Mouse (Mus musculus) intestine, postnatal 0 days (tissue): Measurements from ENCODE around the gene Gemin7. TPM values are rescaled to one million over a fixed set of nuclear protein-coding genes. Genes with fewer than 3 reads are reported as not detected.

ENCODE experiments used
- ATAC-seq: fragments of 200-750 bp; cut with Nextera tagmentation; 2 replicates; pipeline ENCODE4 v1.8.0; 2017; ENCODE audit warnings: mild to moderate bottlenecking, moderate TSS enrichment, moderate library complexity
- H3K27ac ChIP-seq: fragments of 300-500 bp; sonication (generic); 2 replicates; pipeline ENCODE4 v1.5.1; 2014; ENCODE audit warnings: mild to moderate bottlenecking, low read depth, low read length, moderate library complexity
- H3K27me3 ChIP-seq: fragments of 300-500 bp; sonication (generic); replicated peaks from 2 replicates; pipeline ENCODE4 v1.6.1; 2014; ENCODE audit warnings: low read length, mixed read lengths; ENCODE audit not compliant: control insufficient read depth, insufficient read depth
- H3K36me3 ChIP-seq: fragments of 300-500 bp; sonication (generic); 2 replicates; pipeline ENCODE4 v1.6.1; 2014; ENCODE audit warnings: mild to moderate bottlenecking, moderate library complexity; ENCODE audit not compliant: control insufficient read depth, insufficient read depth
- H3K4me1 ChIP-seq: fragments of 300-500 bp; sonication (generic); replicated peaks from 2 replicates; pipeline ENCODE4 v1.6.1; 2014; ENCODE audit warnings: antibody characterized with exemption, low read length, mixed read lengths; ENCODE audit not compliant: control insufficient read depth, insufficient read depth
- H3K4me2 ChIP-seq: fragments of 300-500 bp; sonication (generic); replicated peaks from 2 replicates; pipeline ENCODE4 v1.6.1; 2014; ENCODE audit warnings: low read depth, mild to moderate bottlenecking, moderate library complexity
- H3K4me3 ChIP-seq: fragments of 300-500 bp; sonication (generic); 2 replicates; pipeline ENCODE4 v1.5.1; 2014; ENCODE audit warnings: low read depth, low read length
- H3K9ac ChIP-seq: fragments of 300-500 bp; sonication (generic); 2 replicates; pipeline ENCODE4 v1.6.1; 2014; ENCODE audit warnings: mild to moderate bottlenecking, low read depth, low read length
- H3K9me3 ChIP-seq: fragments of 300-500 bp; sonication (generic); 2 replicates; pipeline ENCODE4 v1.6.1; 2016; ENCODE audit warnings: mixed run types; ENCODE audit not compliant: control insufficient read depth
- CTCF ChIP-seq: sonication (generic); IDR thresholded peaks from 2 replicates; pipeline ENCODE4 v1.5.1; 2016; ENCODE audit warnings: low read depth, mild to moderate bottlenecking, control low read depth, antibody characterized with exemption, moderate library complexity
- WGBS: fragments of 180-500 bp; shearing (Covaris S2); extraction: QIAGEN DNeasy Blood & Tissue Kit; methylation state at CpG from one replicate; pipeline ENCODE4 v1.1.7; 2014; 5-methylcytosine and 5-hydroxymethylcytosine counted together
- polyA plus RNA-seq: library from polyadenylated mRNA; unstranded; fragments of >200 nt; fragmentation: Nextera tagmentation; extraction: Ambion mirVana; gene quantifications from 2 replicates; pipeline ENCODE4 v1.2.1, GENCODE M21; 2015

Gemin7 gene
- polyA plus RNA-seq, 1 experiment from 2014 or later = 102 TPM

DNA sequence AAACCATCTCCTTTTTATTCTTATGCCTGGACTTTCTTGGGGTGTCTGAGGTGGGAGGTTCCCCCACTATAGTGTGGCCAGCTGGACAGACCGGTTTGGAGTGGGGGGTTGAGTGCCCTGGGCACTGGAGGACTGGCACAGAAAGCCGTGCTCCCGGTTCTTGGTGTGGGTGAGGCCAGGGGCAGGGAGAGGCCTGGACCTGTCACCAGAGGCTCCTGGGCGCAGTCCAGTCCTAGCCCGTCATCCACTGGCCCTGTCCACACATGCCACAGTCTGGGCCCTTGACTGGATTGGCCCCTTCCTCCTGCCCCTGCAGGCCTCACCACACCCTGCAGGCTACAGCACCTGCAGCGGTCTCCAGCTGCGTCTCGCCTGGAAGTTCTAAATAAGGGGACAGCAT, 3.2 kb upstream of the Gemin7 start:
- H3K4me3 ChIP-seq = no peak overlapping the region
- peaks cover 9% of the 10 kb centered on the region for H3K4me1 ChIP-seq
- H3K9me3 ChIP-seq = no peaks in the 10 kb centered on the region
- H3K27me3 ChIP-seq = peaks cover 12% of the 10 kb centered on the region; the same call in 1 of the 2 replicates
- H3K9ac ChIP-seq = no peak overlapping the region
- ATAC-seq = no peak
- H3K27ac ChIP-seq = no peak overlapping the region
- no peak overlapping the region for H3K4me2 ChIP-seq
- no peak for TF ChIP-seq CTCF
- peaks cover 54% of the 10 kb centered on the region for H3K36me3 ChIP-seq
- WGBS = 80% methylated on average over 8 of the region's 8 CpGs

DNA sequence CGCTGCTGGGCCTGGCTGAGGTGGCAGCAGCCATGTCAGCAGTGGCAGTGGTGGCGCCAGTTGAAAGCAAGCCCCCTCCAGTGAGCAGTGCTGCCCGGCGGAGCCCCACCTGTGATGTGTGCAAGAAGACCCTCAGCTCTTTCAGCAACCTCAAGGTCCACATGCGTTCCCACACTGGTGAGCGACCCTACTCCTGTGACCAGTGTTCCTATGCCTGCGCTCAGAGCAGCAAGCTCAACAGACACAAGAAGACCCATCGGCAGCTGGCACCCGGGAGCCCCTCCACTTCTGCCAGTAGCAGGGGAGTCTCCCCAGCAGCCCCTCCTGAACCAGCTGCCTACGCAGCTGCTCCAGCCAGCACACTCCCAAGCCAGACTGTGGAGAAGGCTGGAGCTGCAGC, 2.4 kb upstream of the Gemin7 start:
- peaks cover 48% of the 10 kb centered on the region for H3K36me3 ChIP-seq
- H3K4me1 ChIP-seq = peaks cover 9% of the 10 kb centered on the region
- peaks cover 12% of the 10 kb centered on the region; the same call in 1 of the 2 replicates for H3K27me3 ChIP-seq
- no peak overlapping the region for H3K9ac ChIP-seq
- no peaks in the 10 kb centered on the region for H3K9me3 ChIP-seq
- H3K4me3 ChIP-seq = no peak overlapping the region
- no peak for ATAC-seq
- H3K27ac ChIP-seq = no peak overlapping the region
- WGBS = 89% methylated on average over 10 of the region's 10 CpGs
- H3K4me2 ChIP-seq = no peak overlapping the region
- TF ChIP-seq CTCF = no peak

DNA sequence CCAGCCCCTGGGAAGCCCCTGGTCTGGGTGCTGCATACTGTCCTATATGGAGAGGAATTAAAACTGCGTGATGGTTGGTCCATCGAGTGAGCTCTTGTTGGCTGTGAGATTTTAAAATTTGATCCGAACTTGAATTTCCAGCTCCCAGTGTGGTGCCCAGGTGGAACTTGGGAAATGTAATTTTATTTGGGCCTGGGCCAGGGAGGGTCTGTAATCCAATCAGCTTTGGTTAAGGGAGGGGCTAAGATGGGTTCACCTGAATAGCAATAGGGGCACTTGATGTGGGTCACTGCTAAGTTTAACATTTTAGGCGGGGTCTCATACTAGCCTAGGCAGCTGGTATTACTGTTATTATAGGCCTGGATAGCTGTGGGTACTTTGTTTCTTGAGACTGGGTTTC, 1.0 kb upstream of the Gemin7 start:
- Histone ChIP-seq H3K27me3 (peaks cover 12% of the 10 kb centered on the region; the same call in 1 of the 2 replicates), H3K4me2 (no peak overlapping the region; the same call in 1 of the 2 replicates), H3K9me3 (no peaks in the 10 kb centered on the region), H3K4me1 (peaks cover 9% of the 10 kb centered on the region), H3K9ac (no peak overlapping the region), H3K4me3 (no peak overlapping the region), H3K27ac (no peak overlapping the region), H3K36me3 (peaks cover 35% of the 10 kb centered on the region)
- WGBS = 68% methylated on average over 4 of the region's 4 CpGs
- TF ChIP-seq CTCF = no peak
- ATAC-seq = no peak

DNA sequence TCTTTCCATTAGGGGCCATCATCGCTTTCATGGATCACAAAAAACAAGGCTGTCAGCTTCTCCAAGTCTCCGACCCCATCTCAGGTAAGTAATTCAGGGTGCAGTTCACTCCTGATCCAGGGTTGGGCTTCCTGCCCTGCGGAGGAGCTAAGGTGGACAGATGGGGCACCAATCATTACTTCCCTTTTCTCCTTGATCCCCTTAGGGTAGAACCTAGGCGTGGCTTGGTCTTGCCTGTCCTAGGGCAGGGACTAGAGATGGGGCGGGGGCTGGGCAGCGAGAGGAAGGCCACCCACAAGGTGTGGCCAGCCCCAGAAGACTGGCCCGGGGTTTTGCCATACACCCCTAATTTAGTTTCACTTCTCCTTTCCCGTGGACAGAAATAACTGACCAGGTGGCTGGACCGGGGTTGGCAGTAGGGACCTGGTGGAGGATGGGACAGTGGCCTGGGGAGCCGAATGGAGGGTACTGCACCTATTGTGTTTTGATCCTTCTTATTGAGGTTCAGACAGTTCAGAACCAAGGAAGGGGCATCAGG, 551 bp upstream of the Gemin7 start:
- no peaks in the 10 kb centered on the region for H3K9me3 ChIP-seq
- H3K27ac ChIP-seq = no peak overlapping the region
- peak overlapping the region; percentile 43 for H3K4me3 ChIP-seq
- H3K27me3 ChIP-seq = peaks cover 12% of the 10 kb centered on the region; the same call in 1 of the 2 replicates
- TF ChIP-seq CTCF = no peak
- H3K9ac ChIP-seq = peak overlapping the region; percentile 45; the same call in 1 of the 2 replicates
- WGBS = 18% methylated on average over 10 of the region's 10 CpGs
- peak overlapping the region; percentile 86 for H3K4me2 ChIP-seq
- no peak for ATAC-seq
- peaks cover 31% of the 10 kb centered on the region for H3K36me3 ChIP-seq
- peaks cover 9% of the 10 kb centered on the region for H3K4me1 ChIP-seq

DNA sequence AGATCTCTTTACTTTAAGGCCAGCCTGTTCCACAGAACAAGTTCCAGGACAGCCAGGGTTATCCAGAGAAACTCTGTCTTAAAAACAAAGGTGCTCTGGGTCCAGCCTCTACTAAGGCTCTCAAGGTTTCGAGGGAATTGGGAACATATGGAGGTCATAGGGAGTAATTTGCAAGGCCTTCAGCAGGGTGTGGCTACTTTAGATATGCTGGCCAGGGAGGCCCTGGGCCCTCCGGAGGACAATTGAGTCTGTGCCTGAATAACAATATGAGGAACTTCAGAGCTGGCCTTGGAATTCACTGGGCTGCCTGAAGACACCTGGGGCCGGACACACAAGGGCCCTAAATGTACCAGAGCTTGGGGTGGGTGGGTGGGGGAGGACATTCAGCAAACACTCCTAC, 1.8 kb downstream of the Gemin7 start:
- Histone ChIP-seq H3K9me3 (no peaks in the 10 kb centered on the region), H3K4me3 (no peak overlapping the region), H3K27me3 (peaks cover 12% of the 10 kb centered on the region; the same call in 1 of the 2 replicates), H3K36me3 (peaks cover 8% of the 10 kb centered on the region; the same call in 1 of the 2 replicates), H3K9ac (no peak overlapping the region), H3K4me1 (peaks cover 18% of the 10 kb centered on the region), H3K27ac (no peak overlapping the region), H3K4me2 (no peak overlapping the region)
- TF ChIP-seq CTCF = no peak
- ATAC-seq = no peak
- 47% methylated on average over 3 of the region's 3 CpGs for WGBS

DNA sequence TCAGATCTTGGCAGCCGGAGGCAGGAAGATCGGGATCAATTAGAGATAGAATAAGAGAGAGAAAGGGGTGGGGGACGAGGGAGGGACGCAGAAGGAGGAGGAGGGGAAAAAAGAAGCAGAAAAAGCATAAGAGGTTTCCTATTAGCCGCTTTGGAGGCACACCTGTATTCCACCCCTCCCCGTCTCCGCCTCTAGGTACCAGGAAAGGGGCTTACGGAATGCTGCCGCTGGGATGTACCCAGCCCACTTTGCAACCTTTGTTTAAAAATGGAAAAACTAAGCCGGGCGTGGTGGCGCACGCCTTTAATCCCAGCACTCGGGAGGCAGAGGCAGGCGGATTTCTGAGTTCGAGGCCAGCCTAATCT, 3.6 kb downstream of the Gemin7 start:
- Histone ChIP-seq H3K36me3 (peaks cover 12% of the 10 kb centered on the region; the same call in 1 of the 2 replicates), H3K27me3 (peaks cover 12% of the 10 kb centered on the region; the same call in 1 of the 2 replicates), H3K4me3 (peak overlapping the region; percentile 62), H3K9ac (peak overlapping the region; percentile 75), H3K4me1 (peaks cover 18% of the 10 kb centered on the region), H3K27ac (peak overlapping the region; percentile 88), H3K9me3 (no peaks in the 10 kb centered on the region), H3K4me2 (peak overlapping the region; percentile 89)
- no peak for ATAC-seq
- no peak for TF ChIP-seq CTCF
- 9% methylated on average over 16 of the region's 16 CpGs for WGBS
